Mouse (Mus musculus) layer of hippocampus, adult 18-20 months (tissue): Measurements from ENCODE around the gene Oard1. TPM values are rescaled to one million over a fixed set of nuclear protein-coding genes. Genes with fewer than 3 reads are reported as not detected.

Source experiments
- DNase-seq, 2 experiments: peaks; one replicate each; pipeline ENCODE4 v3.0.0; 2022; ENCODE audit warnings: low spot score in 2 of 2
- total RNA-seq, 2 experiments: library from RNA; stranded (reverse); gene quantifications; 2 replicates each; pipeline ENCODE4 v1.2.3; 2021

The Oard1 gene
- total RNA-seq, 2 experiments from 2014 or later = 13.7 to 14.1 TPM

- DNase-seq = no peak
These were observed 24.0 kb downstream of the Oard1 start for GRCm38 (mm10) chr17:48433689-48434330.

GRCm38 (mm10) chr17:48434479-48434878, 24.7 kb downstream of the Oard1 start:
- no peak for DNase-seq

GRCm38 (mm10) chr17:48436487-48436886, 26.7 kb downstream of the Oard1 start:
- no peak for DNase-seq

GRCm38 (mm10) chr17:48437421-48437911, 27.7 kb downstream of the Oard1 start:
- no peak for DNase-seq

GRCm38 (mm10) chr17:48442745-48443457, 33.1 kb downstream of the Oard1 start:
- no peak for DNase-seq

GRCm38 (mm10) chr17:48443542-48444145, 33.8 kb downstream of the Oard1 start:
- no peak for DNase-seq

- no peak for DNase-seq
These were observed 37.9 kb downstream of the Oard1 start for GRCm38 (mm10) chr17:48447675-48448074.

- DNase-seq = no peak
These were observed 41.0 kb downstream of the Oard1 start for GRCm38 (mm10) chr17:48450666-48451352.

- no peak for DNase-seq
These were observed 41.5 kb downstream of the Oard1 start, which contains the start of gene Tspo2 for GRCm38 (mm10) chr17:48451353-48451675. TSS of gene Tspo2 (minus strand) at chr17:48451522.

- no peak for DNase-seq
These were observed 42.1 kb downstream of the Oard1 start for GRCm38 (mm10) chr17:48451753-48452444.

GRCm38 (mm10) chr17:48453489-48453888, 43.7 kb downstream of the Oard1 start:
- DNase-seq = no peak

- DNase-seq = no peak
These were observed 44.4 kb downstream of the Oard1 start for GRCm38 (mm10) chr17:48454190-48454589.

GRCm38 (mm10) chr17:48454688-48455087, 44.9 kb downstream of the Oard1 start, which contains the start of gene Unc5cl:
TSS of gene Unc5cl (plus strand) at chr17:48454901.
- DNase-seq = no peak

- DNase-seq = no peak
These were observed 46.1 kb downstream of the Oard1 start for GRCm38 (mm10) chr17:48455955-48456354.

- no peak for DNase-seq
These were observed 48.3 kb downstream of the Oard1 start for GRCm38 (mm10) chr17:48457971-48458653.

GRCm38 (mm10) chr17:48462096-48462495, 52.3 kb downstream of the Oard1 start:
- no peak for DNase-seq

- DNase-seq = no peak
These were observed 53.6 kb downstream of the Oard1 start for GRCm38 (mm10) chr17:48463391-48463790.
